Mouse (Mus musculus) MEL (cell line): Measurements from ENCODE around the gene 2010300C02Rik.

Source experiments
- CHD1 ChIP-seq: IDR thresholded peaks from 2 replicates; pipeline ENCODE4 v1.6.1; 2012; ENCODE audit warnings: low read depth, mild to moderate bottlenecking, inconsistent platforms, low read length, improper control_type of control experiment
- CTCF ChIP-seq, 3 experiments: IDR thresholded peaks in 2 of 3; conservative IDR thresholded peaks in 1 of 3; 2 replicates each; pipeline ENCODE4 v1.5.1; 2011 to 2012; ENCODE audit warnings: low read length in 3 of 3, low read depth in 2 of 3, mild to moderate bottlenecking in 2 of 3, improper control_type of control experiment in 1 of 3, inconsistent platforms in 1 of 3, mixed read lengths in 1 of 3, moderate library complexity in 1 of 3; ENCODE audit not compliant: control insufficient read depth in 1 of 3, insufficient read depth in 1 of 3, poor library complexity in 1 of 3, severe bottlenecking in 1 of 3
- EP300 ChIP-seq, 2 experiments: IDR thresholded peaks; 2 replicates each; pipeline ENCODE4 v1.6.1; 2011; ENCODE audit warnings: improper control_type of control experiment in 2 of 2, low read length in 2 of 2, low read depth in 1 of 2, mild to moderate bottlenecking in 1 of 2
- GATA1 ChIP-seq: IDR thresholded peaks from 2 replicates; pipeline ENCODE4 v1.6.1; 2011; ENCODE audit warnings: low read depth, low read length, improper control_type of control experiment
- MAFK ChIP-seq: IDR thresholded peaks from 2 replicates; pipeline ENCODE4 v1.6.1; 2011; ENCODE audit warnings: low read depth, mild to moderate bottlenecking, low read length, improper control_type of control experiment, borderline replicate concordance
- RAD21 ChIP-seq: IDR thresholded peaks from 2 replicates; pipeline ENCODE4 v1.6.1; 2011; ENCODE audit warnings: mild to moderate bottlenecking, low read depth, low read length, improper control_type of control experiment
- TAL1 ChIP-seq: IDR thresholded peaks from 2 replicates; pipeline ENCODE4 v1.6.1; 2012; ENCODE audit warnings: mild to moderate bottlenecking, inconsistent platforms, low read length, moderate library complexity, mixed read lengths
- USF1 ChIP-seq: IDR thresholded peaks from 2 replicates; pipeline ENCODE4 v1.6.1; 2014; ENCODE audit warnings: low read depth, mild to moderate bottlenecking, inconsistent platforms, low read length, improper control_type of control experiment, moderate library complexity

- TF ChIP-seq TAL1 = no peak
- no peak for TF ChIP-seq EP300 (IDR thresholded peaks at IDR 0.05; ENCODE audit: low read depth in 1 of 2, low read length in 2 of 2)
- no peak for TF ChIP-seq MAFK
- no peak for TF ChIP-seq GATA1
- TF ChIP-seq USF1 = no peak
- no peak for TF ChIP-seq CTCF (IDR thresholded peaks at IDR 0.05 in 2 of 3, conservative IDR thresholded peaks at IDR 0.05 in 1 of 3; ENCODE audit: control insufficient read depth in 1 of 3, insufficient read depth in 1 of 3, low read depth in 2 of 3, low read length in 3 of 3, poor library complexity in 1 of 3, severe bottlenecking in 1 of 3)
- TF ChIP-seq CHD1 = no peak
- TF ChIP-seq RAD21 = no peak
These were observed 7.3 kb upstream of the 2010300C02Rik start for GRCm38 (mm10) chr1:37727186-37727585.
